Mouse (Mus musculus) kidney, adult 11 months (tissue): ENCODE results near the gene Pi4k2a.

Source experiments
- DNase-seq: peaks from one replicate; pipeline ENCODE4 v3.0.0; 2022

Pi4k2a gene

GRCm38 (mm10) chr19:42137167-42137672 is 47.0 kb downstream of the Pi4k2a start:
- no peak for DNase-seq

GRCm38 (mm10) chr19:42138517-42139285 is 48.4 kb downstream of the Pi4k2a start:
- no peak for DNase-seq

- no peak for DNase-seq
Measured at GRCm38 (mm10) chr19:42139724-42140517, 49.7 kb downstream of the Pi4k2a start.

GRCm38 (mm10) chr19:42141998-42142397 is 51.7 kb downstream of the Pi4k2a start:
- DNase-seq = no peak

- DNase-seq = no peak
Measured at GRCm38 (mm10) chr19:42142757-42143156, 52.5 kb downstream of the Pi4k2a start.

- DNase-seq = no peak
Measured at GRCm38 (mm10) chr19:42144067-42144466, 53.8 kb downstream of the Pi4k2a start.

- peak; percentile 75 for DNase-seq
Measured at GRCm38 (mm10) chr19:42144541-42145167, 54.4 kb downstream of the Pi4k2a start.

- no peak for DNase-seq
Measured at GRCm38 (mm10) chr19:42145210-42145609, 54.9 kb downstream of the Pi4k2a start.

GRCm38 (mm10) chr19:42145731-42146130 is 55.5 kb downstream of the Pi4k2a start:
- DNase-seq = no peak

- DNase-seq = no peak
Measured at GRCm38 (mm10) chr19:42146276-42147010, 56.2 kb downstream of the Pi4k2a start.

GRCm38 (mm10) chr19:42147170-42147768 is 57.0 kb downstream of the Pi4k2a start, which contains the start of gene Marveld1:
Marveld1 (plus strand) TSS chr19:42147400.
- DNase-seq = peak; percentile 73

GRCm38 (mm10) chr19:42147769-42148568 is 57.7 kb downstream of the Pi4k2a start:
- DNase-seq = peak; percentile 60

- DNase-seq = no peak
Measured at GRCm38 (mm10) chr19:42148569-42148860, 58.2 kb downstream of the Pi4k2a start.

- DNase-seq = peak; percentile 86
Measured at GRCm38 (mm10) chr19:42151990-42152389, 61.7 kb downstream of the Pi4k2a start.

GRCm38 (mm10) chr19:42157493-42158237 is 67.4 kb downstream of the Pi4k2a start:
- no peak for DNase-seq

- DNase-seq = no peak
Measured at GRCm38 (mm10) chr19:42158246-42159017, 68.2 kb downstream of the Pi4k2a start.

GRCm38 (mm10) chr19:42163764-42164163 is 73.5 kb downstream of the Pi4k2a start, which contains the start of gene Zfyve27:
Zfyve27 (plus strand) TSS chr19:42163951.
- DNase-seq = no peak

- no peak for DNase-seq
Measured at GRCm38 (mm10) chr19:42164188-42164587, 73.9 kb downstream of the Pi4k2a start.

- DNase-seq = peak; percentile 65
Measured at GRCm38 (mm10) chr19:42166130-42166529, 75.9 kb downstream of the Pi4k2a start.

GRCm38 (mm10) chr19:42166766-42167165 is 76.5 kb downstream of the Pi4k2a start:
- no peak for DNase-seq
